Mouse (Mus musculus): ENCODE measurements at regions not wholly inside any gene's neighbourhood (a gene's known extent, or its start where the extent isn't known, plus 50 kb on each side); places are given as distances from the start of the nearest gene placed in this dataset.

DNA sequence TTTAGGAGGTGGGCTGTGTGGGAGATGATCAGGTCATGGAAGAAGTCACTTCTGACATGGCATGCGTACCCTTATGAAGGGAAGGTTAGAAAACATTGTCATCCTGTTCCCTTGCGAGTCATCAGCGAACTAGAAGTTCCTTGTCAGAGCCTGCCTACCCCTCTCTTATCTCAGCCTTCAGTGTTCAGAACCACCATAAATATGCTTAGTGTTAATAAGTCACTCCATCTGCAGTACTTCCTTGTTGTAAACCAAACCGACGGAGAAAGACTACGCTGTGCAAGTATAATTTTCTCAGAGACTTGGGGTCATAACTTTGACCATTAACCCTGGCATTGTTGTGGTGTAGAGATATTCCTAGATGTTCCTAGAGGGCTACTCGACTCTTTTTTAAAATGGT lies 477.6 kb downstream of the Fut8 start:
- no peaks in the 10 kb centered on the region for H3K4me1 ChIP-seq (ENCODE audit: control insufficient read depth, insufficient read depth, low read length)
- H3K4me3 ChIP-seq (ENCODE audit: insufficient read depth, low read depth, low read length) = no peak overlapping the region
- H3K27ac ChIP-seq (ENCODE audit: insufficient read depth, low read depth, low read length) = no peak overlapping the region
- H3K27me3 ChIP-seq (replicated peaks; ENCODE audit: control insufficient read depth, insufficient read depth, low read length) = no peaks in the 10 kb centered on the region; the same call in 1 of the 2 replicates
- TF ChIP-seq CTCF (conservative IDR thresholded peaks at IDR 0.05; ENCODE audit: insufficient read depth, insufficient read length, low read depth, low read length) = no peak
- no peak for TF ChIP-seq POLR2A (IDR thresholded peaks at IDR 0.05; ENCODE audit: low read depth, low read length)
- 66% methylated on average over 7 of the region's 7 CpGs for WGBS
- H3K36me3 ChIP-seq (ENCODE audit: control insufficient read depth, insufficient read depth, low read length) = no peaks in the 10 kb centered on the region
- no peak for DNase-seq

DNA sequence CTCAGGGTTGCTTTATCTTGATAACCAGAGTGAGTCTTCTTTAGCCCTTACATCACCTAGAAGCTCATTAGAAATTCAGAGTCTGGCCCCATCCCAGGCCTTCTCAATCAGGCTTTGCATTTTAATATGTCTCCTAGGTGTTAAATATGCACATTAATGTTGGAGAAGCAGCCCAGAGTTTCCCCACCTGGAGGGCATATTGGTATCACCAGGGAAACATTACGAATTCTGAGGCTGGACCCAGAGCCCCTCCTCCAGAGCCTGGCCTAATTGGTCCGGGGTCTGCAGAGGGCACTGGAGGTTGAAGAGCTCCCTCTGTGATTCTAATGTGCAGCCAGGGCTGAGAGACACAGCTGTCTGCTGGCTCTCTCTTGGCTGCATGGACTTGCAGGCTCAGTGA lies 478.1 kb downstream of the Fut8 start:
- Histone ChIP-seq H3K27ac (ENCODE audit: insufficient read depth, low read depth, low read length) (no peak overlapping the region), H3K27me3 (replicated peaks; ENCODE audit: control insufficient read depth, insufficient read depth, low read length) (no peaks in the 10 kb centered on the region; the same call in 1 of the 2 replicates), H3K36me3 (ENCODE audit: control insufficient read depth, insufficient read depth, low read length) (no peaks in the 10 kb centered on the region), H3K4me3 (ENCODE audit: insufficient read depth, low read depth, low read length) (no peak overlapping the region), H3K4me1 (ENCODE audit: control insufficient read depth, insufficient read depth, low read length) (no peaks in the 10 kb centered on the region)
- WGBS = 50% methylated on average over 2 of the region's 2 CpGs
- TF ChIP-seq CTCF (conservative IDR thresholded peaks at IDR 0.05; ENCODE audit: insufficient read depth, insufficient read length, low read depth, low read length) (no peak), POLR2A (IDR thresholded peaks at IDR 0.05; ENCODE audit: low read depth, low read length) (no peak)
- DNase-seq = no peak

DNA sequence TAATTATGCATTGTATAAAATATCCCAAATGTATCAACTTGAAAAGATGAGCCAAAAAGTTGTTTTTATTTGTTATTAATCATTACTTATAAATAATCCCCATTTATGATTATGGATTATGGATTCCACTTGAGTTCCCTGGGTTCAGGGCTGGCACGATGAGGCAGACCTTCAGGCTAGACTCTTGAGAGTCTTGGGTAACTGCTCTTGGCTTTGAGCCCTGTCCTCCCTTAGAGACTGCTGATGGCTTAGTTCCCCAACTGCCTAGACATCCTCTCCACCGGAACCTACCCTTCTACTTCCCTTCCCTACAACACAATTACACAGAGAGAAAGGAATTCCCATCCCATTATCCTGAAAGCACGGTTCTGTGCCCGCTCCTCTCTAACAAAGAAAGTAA lies 466.3 kb upstream of the Gm6657 start:
- no peak overlapping the region for H3K27ac ChIP-seq (ENCODE audit: insufficient read depth, low read depth, low read length)
- no peaks in the 10 kb centered on the region for H3K36me3 ChIP-seq (ENCODE audit: control insufficient read depth, insufficient read depth, low read length)
- DNase-seq = no peak
- TF ChIP-seq CTCF (conservative IDR thresholded peaks at IDR 0.05; ENCODE audit: insufficient read depth, insufficient read length, low read depth, low read length) (no peak), POLR2A (IDR thresholded peaks at IDR 0.05; ENCODE audit: low read depth, low read length) (no peak)
- no peak overlapping the region for H3K4me3 ChIP-seq (ENCODE audit: insufficient read depth, low read depth, low read length)
- no peaks in the 10 kb centered on the region for H3K27me3 ChIP-seq (replicated peaks; ENCODE audit: control insufficient read depth, insufficient read depth, low read length)
- no peaks in the 10 kb centered on the region for H3K4me1 ChIP-seq (ENCODE audit: control insufficient read depth, insufficient read depth, low read length)
- WGBS = 69% methylated on average over 4 of the region's 4 CpGs

- no peaks in the 10 kb centered on the region for H3K4me1 ChIP-seq (ENCODE audit: control insufficient read depth, insufficient read depth, low read length)
- TF ChIP-seq CTCF (conservative IDR thresholded peaks at IDR 0.05; ENCODE audit: insufficient read depth, insufficient read length, low read depth, low read length) (no peak), POLR2A (IDR thresholded peaks at IDR 0.05; ENCODE audit: low read depth, low read length) (no peak)
- DNase-seq = no peak
- H3K4me3 ChIP-seq (ENCODE audit: insufficient read depth, low read depth, low read length) = no peak overlapping the region
- no peaks in the 10 kb centered on the region for H3K27me3 ChIP-seq (replicated peaks; ENCODE audit: control insufficient read depth, insufficient read depth, low read length)
- no peak overlapping the region for H3K27ac ChIP-seq (ENCODE audit: insufficient read depth, low read depth, low read length)
- H3K36me3 ChIP-seq (ENCODE audit: control insufficient read depth, insufficient read depth, low read length) = no peaks in the 10 kb centered on the region
- 50% methylated on average over 6 of the region's 6 CpGs for WGBS
Measured at GRCm38 (mm10) chr12:77739047-77739760, 454.8 kb upstream of the Gm6657 start.

- no peak overlapping the region for H3K4me3 ChIP-seq (ENCODE audit: insufficient read depth, low read depth, low read length)
- no peak for TF ChIP-seq POLR2A (IDR thresholded peaks at IDR 0.05; ENCODE audit: low read depth, low read length)
- TF ChIP-seq CTCF (conservative IDR thresholded peaks at IDR 0.05; ENCODE audit: insufficient read depth, insufficient read length, low read depth, low read length) = no peak
- H3K4me1 ChIP-seq (ENCODE audit: control insufficient read depth, insufficient read depth, low read length) = no peaks in the 10 kb centered on the region
- no peaks in the 10 kb centered on the region for H3K27me3 ChIP-seq (replicated peaks; ENCODE audit: control insufficient read depth, insufficient read depth, low read length)
- no peaks in the 10 kb centered on the region for H3K36me3 ChIP-seq (ENCODE audit: control insufficient read depth, insufficient read depth, low read length)
- no peak overlapping the region for H3K27ac ChIP-seq (ENCODE audit: insufficient read depth, low read depth, low read length)
- 41% methylated on average over 3 of the region's 3 CpGs for WGBS
- DNase-seq = peak; percentile 42
Measured at GRCm38 (mm10) chr12:77742716-77743115, 451.3 kb upstream of the Gm6657 start.

- no peak for DNase-seq
- Histone ChIP-seq H3K27me3 (replicated peaks; ENCODE audit: control insufficient read depth, insufficient read depth, low read length) (no peaks in the 10 kb centered on the region), H3K36me3 (ENCODE audit: control insufficient read depth, insufficient read depth, low read length) (no peaks in the 10 kb centered on the region), H3K4me3 (ENCODE audit: insufficient read depth, low read depth, low read length) (no peak overlapping the region), H3K27ac (ENCODE audit: insufficient read depth, low read depth, low read length) (no peak overlapping the region), H3K4me1 (ENCODE audit: control insufficient read depth, insufficient read depth, low read length) (no peaks in the 10 kb centered on the region)
- 88% methylated on average over 3 of the region's 3 CpGs for WGBS
- TF ChIP-seq POLR2A (IDR thresholded peaks at IDR 0.05; ENCODE audit: low read depth, low read length) (no peak), CTCF (conservative IDR thresholded peaks at IDR 0.05; ENCODE audit: insufficient read depth, insufficient read length, low read depth, low read length) (no peak)
Measured at GRCm38 (mm10) chr12:77749438-77750007, 444.5 kb upstream of the Gm6657 start.

DNA sequence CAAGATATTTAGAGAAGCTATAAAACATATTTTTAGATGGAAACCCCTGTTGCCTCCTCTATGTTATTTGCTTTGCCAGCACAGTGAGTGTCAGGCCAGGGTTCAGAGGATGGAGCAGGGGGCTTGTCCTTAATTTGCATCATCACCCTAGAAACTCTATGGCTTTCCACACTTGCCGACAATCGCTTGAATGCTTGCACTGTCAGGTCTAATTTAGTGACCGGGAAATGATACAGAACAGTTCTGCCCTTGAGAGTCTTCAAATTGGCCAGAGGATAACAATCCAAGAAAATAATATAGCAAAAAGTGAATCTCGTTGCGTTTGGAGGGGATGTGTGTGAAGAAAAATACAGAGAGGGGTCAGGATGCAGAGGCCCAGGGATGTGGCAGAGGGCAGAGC lies 441.9 kb upstream of the Gm6657 start:
- H3K4me1 ChIP-seq (ENCODE audit: control insufficient read depth, insufficient read depth, low read length) = no peaks in the 10 kb centered on the region
- no peak overlapping the region for H3K27ac ChIP-seq (ENCODE audit: insufficient read depth, low read depth, low read length)
- no peaks in the 10 kb centered on the region for H3K27me3 ChIP-seq (replicated peaks; ENCODE audit: control insufficient read depth, insufficient read depth, low read length)
- H3K36me3 ChIP-seq (ENCODE audit: control insufficient read depth, insufficient read depth, low read length) = no peaks in the 10 kb centered on the region
- DNase-seq = no peak
- TF ChIP-seq POLR2A (IDR thresholded peaks at IDR 0.05; ENCODE audit: low read depth, low read length) (no peak), CTCF (conservative IDR thresholded peaks at IDR 0.05; ENCODE audit: insufficient read depth, insufficient read length, low read depth, low read length) (no peak)
- no peak overlapping the region for H3K4me3 ChIP-seq (ENCODE audit: insufficient read depth, low read depth, low read length)
- WGBS = 63% methylated on average over 5 of the region's 5 CpGs
